Mouse (Mus musculus): Measurements from ENCODE around the gene Tubb1.
A peak's percentile ranks its signal among the peaks of the same experiment; 100 is the strongest.

Gene Tubb1

DNA sequence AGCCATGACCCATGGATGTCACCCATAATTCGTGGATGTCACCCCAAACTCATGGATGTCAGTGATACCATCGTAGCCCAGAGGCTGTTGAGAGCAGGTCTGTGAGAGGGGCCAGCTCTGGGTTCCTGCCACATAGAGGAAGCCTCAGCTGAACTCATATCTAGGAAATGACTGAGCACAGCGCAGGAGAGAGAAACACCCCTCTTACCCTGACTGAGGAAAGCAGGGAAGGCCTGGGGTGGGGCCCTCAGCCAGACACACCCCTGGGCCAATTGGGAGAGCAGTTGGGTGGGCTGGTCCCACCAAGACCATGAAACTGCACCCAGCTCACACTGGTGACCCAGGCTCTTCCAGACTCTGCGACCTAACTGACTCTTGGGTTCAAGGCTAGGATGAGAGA is at the start of gene Tubb1:
Gene Tubb1 (plus strand): TSS at position 343 of the 400 bp plus-strand sequence.
- TF ChIP-seq GATA4 (IDR thresholded peaks at IDR 0.05; ENCODE audit: insufficient replicate concordance, low read length), result no peak

DNA sequence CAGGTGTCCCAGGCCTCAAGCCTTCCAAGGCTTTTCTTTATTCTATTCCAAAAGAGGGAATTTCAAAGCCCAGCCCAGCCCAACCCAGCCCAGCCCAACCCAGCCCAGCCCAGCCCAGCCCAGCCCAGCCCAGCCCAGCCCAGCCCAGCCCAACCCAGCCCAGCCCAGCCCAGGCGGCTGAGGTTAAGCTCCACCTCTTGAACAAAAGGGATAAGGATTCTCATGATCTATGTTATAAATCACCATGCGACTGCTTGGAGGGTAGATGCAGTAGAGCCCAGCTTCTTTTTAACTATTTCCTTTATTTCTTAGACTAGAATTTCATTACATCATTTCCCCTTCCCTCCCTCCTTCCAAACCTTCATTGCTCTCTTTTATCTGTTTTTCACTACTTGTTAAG is 40.3 kb upstream of the Tubb1 start:
- TF ChIP-seq GATA4 (IDR thresholded peaks at IDR 0.05; ENCODE audit: insufficient replicate concordance, low read length), result no peak

DNA sequence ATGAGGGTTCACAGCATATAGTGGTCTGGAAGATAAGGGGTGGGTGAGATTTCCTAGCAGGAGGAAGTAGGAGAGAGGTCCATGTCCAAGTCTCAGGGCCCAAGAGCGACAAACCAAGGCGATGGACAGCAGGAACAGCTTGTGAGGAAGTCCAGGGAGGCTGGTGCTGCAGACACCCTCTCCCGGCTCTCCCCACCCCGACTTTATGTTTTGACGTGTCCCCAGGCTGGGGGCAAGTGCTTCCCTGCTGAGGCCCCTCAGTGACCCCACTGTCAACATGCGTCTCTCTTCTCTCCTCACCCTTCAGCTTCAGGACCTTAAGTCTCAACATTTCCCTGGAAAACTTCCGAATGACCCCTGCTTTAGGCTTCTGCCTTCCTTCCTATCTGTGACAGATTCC is 37.4 kb upstream of the Tubb1 start:
- no peak for TF ChIP-seq GATA4 (IDR thresholded peaks at IDR 0.05; ENCODE audit: insufficient replicate concordance, low read length)

DNA sequence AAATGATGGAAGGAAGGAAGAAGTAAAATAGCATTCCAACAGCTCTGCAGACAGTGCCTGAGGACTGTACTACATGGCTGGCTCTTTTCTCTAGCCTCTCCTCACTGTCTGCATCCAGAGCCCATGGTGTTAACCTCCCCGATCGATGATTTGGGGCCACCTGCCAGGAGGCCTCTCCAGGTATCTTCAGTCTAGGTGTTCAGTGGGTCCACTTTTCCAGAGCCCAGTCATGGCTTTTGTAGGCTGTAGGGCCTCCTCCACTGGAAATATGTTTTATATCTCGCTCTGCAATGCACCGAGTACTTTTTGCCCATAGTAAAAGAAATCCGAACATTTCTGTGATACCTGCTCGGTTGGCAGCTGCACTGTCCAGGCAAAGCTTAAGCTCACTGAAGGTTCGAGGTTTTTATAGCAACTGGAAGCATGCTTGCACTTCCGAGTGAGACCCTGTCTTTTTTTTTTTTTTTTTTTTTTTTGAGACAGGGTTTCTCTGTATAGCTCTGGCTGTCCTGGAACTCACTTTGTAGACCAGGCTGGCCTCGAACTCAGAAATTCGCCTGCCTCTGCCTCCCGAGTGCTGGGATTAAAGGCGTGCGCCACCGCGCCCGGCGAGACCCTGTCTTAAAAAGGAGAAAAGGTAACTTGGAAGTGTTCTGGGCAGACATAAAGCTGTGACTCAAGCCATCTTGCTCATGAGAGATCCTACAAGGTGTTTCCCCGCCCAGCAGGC is 35.3 kb upstream of the Tubb1 start:
- no peak for TF ChIP-seq GATA4 (IDR thresholded peaks at IDR 0.05; ENCODE audit: insufficient replicate concordance, low read length)

DNA sequence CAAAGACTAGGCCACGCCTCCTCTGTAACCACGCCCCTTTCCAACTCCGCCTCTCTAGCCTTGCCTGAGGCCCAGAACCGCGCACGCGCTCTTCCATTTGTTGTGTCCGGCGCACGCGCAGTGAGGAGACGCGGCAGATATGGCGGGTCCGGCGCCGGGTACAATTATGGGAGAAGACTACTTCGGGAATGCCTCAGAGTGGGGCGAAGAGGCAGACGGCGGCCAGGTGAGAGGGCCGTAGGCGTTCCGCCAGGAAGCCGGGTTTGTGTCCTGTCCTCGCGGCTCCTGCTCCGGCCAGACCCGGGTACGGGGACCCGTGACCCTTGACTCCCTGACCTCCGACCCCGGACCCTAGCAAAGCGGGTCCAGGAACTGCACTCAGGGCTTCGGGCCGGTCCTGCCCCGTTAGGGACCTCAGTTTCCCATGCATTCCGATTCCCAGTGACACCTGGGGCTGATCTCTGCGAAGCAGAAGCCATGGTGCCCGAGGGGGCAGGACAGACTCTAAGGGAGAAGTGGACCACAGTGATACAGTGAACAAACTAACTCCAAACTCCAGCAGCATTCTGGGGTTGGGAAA is 34.7 kb upstream of the Tubb1 start, which contains the start of gene Nelfcd:
Gene Nelfcd (plus strand): TSS at position 74 of the 580 bp plus-strand sequence.
- peak; percentile 40; the same call in 1 of the 2 replicates for TF ChIP-seq GATA4 (IDR thresholded peaks at IDR 0.05; ENCODE audit: insufficient replicate concordance, low read length)

DNA sequence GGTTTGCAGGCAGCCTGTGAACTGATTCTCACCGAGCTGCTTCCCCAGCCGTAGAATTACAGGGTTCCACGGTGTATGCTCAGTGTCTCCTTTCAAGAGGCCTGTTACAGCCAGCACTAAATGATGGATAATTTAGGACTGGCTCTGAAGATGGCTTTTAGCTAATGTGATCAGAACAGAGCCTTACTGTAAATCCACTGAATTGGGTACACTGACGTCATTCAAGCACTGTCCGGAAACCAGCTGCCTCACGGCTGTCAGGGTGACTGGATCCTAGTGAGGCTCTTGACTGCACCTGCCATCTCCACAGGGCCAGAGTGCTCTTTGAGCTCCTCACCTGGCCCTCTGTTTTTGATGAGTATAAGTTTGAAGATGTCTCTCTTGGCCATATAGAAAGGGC is 29.4 kb upstream of the Tubb1 start:
- TF ChIP-seq GATA4 (IDR thresholded peaks at IDR 0.05; ENCODE audit: insufficient replicate concordance, low read length), result no peak

DNA sequence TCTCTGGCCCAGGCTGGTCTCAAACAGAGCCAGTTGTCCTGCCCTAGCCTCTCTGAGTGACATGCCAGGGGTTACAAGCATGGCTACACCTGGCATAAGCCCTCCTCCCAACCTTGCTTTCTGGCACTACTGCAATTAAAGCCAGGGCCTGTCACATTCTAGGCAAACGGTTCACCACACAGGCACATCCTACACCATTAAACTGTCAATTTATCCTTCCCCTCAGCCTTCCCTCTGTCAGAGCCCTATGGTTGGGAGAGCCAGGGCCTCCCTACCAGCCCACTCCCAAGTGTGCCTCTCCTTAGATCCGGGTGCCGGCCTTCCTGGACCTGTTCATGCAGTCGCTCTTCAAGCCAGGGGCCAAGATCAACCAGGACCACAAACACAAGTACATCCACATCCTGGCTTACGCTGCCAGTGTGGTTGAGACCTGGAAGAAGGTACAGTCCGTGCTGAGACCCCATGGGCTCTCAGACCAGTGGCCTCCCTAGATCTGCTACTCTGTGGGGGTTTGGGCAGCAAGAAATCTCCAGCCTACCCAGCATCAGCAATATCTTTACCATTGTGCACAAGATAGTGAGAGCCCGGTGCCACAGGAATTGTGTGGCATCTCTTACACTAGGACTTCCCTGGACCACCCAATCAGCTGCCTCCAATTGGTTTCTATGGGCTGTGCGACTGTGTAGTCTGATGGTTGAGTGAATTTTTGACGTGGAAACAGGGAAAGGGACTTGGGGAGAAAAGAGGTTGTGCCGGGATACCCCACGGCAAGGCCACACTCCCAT is 26.0 kb upstream of the Tubb1 start:
- no peak for TF ChIP-seq GATA4 (IDR thresholded peaks at IDR 0.05; ENCODE audit: insufficient replicate concordance, low read length)

DNA sequence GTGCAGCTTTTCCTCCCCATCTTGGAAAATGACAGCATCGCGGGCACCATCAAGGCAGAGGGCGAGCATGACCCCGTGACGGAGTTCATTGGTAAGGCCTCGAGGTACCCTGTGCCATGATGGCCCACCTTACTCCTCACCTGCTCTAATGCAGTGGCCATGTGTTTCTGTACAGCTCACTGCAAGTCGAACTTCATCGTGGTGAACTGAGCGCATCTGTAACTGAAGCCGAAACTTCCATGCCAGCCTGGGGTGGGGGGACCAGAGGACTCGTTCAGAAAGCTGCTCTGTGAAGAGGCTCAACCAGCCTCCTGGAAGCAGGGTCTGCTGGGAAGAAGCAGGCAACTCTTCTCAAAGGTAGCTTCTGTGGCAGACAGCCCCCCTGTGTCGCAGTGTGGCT is 23.6 kb upstream of the Tubb1 start:
- no peak for TF ChIP-seq GATA4 (IDR thresholded peaks at IDR 0.05; ENCODE audit: insufficient replicate concordance, low read length)

DNA sequence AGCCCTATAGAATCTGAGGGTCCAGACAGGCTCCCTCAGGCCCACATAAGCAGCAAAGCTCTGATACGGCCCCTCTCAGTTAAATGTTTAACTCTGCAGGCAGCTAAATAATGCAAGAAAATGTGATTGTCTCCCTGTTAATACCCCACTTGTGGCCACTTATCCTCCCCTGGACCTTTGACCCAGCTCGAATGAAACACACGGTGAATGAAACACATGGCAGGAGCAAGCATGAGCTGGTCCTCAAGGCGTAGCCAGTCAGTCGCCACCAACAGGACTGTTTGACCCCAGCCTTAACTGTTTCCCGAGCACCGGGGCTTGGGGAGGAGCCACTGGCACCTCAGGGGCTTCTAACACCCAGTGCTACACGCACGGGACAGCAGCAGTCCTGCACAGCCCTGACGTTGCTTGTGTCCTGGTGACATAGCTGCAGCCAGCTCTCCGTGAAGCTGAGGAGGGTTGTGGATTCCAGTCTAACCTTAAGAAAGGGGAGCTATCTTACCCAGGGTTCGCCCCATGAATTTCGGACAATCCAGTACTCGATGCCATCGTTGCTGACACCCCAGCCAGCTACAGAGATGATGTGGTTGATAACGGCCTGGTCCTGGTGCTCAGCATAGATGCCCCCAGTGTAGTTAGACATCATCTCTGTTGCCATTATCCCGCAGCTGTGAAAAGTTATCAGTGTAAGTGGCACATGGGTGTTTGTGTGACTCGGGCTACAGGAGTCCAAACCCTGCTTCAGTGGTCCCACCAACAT is 22.2 kb upstream of the Tubb1 start:
- no peak for TF ChIP-seq GATA4 (IDR thresholded peaks at IDR 0.05; ENCODE audit: insufficient replicate concordance, low read length)

DNA sequence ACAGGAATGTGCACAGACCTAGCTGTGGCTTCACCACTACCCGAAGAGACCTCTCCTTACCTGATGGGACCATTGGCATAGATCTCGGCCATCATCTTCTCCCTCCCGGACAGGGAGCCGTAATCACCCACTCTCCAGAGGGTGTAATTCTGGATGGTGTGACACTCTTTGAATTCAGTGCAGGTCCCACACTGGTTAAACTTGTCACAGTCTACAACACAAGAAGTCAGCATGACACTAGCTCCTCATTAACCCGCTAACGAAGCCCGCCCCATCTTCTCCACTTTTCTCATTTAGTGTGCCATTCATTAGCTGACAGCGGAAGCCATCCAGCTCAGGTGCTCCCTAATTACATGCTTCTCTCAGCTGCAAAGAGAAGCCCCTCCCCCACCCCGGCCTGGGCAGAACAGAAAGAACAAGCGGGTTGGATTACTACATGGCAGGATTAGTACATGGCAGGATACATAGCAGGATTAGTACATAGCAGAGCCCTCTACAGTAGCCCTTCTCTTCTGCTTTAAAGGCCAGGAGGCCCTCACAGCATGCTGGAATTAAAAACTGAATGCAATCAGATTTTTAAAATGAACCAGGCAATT is 21.4 kb upstream of the Tubb1 start:
- no peak for TF ChIP-seq GATA4 (IDR thresholded peaks at IDR 0.05; ENCODE audit: insufficient replicate concordance, low read length)

DNA sequence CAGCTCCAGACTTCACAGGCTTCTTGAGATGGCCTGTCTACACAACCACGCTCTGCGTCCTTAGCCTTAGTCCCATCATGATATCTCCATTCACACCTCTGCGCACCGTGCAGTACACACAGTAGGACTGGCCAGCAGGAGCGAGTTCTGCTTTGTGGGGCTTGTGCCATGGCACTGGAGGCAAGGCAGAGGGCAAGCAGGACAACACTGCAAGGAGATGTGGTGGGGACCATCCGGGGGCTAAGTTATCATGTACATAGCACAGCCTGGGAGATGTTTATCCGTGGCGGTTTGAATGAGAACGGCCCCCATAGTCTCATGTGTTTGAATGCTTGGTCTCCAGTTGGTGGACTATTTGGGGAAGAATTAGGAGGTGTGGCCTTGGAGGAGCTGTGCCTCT is 15.6 kb upstream of the Tubb1 start:
- no peak for TF ChIP-seq GATA4 (IDR thresholded peaks at IDR 0.05; ENCODE audit: insufficient replicate concordance, low read length)

DNA sequence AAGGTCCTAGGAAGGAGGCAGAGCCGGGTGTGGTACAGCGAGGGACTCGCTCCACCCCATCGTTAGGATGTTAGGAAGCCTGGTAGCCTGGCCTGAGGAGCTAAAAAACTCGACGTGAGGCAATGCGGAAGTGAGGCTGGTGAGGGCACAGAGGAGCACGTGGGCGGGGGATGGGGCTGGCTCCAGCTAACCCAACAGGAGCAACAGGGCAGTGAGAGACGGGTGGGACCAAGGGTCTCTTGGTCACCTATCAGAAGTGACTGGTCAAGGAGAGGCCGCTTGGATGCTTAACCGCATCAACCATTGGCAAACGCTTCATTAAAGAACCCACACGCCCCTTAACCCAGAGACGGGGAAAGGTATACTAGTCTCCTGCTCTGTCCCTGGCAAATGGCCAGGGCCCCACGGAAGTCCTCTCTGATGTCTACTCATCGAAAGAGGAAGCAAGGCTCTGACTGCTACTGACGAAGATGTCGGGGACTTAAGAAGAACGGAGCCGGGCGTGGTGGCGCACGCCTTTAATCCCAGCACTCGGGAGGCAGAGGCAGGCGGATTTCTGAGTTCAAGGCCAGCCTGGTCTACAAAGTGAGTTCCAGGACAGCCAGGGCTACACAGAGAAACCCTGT is 14.3 kb upstream of the Tubb1 start:
- TF ChIP-seq GATA4 (IDR thresholded peaks at IDR 0.05; ENCODE audit: insufficient replicate concordance, low read length), result no peak

DNA sequence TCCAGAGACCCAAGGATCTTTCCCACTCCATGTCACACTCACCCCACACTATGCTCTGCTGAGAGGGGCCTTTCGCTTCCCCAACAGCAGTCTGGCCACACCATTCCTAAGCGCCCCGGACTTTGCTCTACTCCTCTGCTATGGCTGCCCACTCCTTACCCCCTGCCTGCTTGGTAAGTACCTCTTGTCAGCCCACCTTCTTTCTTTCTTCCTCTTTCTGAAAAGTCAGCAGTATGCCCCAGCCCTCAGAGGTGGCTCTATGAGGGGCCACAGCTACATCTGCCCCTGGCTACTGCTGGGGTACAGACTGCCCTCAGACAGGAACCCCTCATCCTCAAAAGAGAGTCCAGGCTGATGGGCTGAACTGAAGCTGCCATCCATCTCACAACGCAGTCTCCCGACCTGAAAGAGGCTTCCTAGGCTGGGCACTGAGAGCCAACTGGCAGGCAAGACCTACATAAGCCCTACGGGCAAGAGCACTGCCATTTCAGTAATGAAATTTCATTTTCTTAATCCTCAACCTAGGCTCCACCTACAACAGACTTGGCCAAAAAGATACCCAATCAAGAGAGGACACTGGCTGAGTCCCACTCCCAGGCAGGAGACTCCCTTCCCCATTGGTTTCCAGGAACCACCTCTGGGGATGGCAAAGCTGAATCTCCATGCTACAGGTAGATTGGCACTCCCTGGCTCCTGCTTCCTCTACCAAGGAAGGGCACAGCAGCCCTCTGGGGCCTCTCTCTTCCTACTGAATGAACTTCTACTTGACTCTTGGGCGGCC is 13.4 kb upstream of the Tubb1 start:
- no peak for TF ChIP-seq GATA4 (IDR thresholded peaks at IDR 0.05; ENCODE audit: insufficient replicate concordance, low read length)

DNA sequence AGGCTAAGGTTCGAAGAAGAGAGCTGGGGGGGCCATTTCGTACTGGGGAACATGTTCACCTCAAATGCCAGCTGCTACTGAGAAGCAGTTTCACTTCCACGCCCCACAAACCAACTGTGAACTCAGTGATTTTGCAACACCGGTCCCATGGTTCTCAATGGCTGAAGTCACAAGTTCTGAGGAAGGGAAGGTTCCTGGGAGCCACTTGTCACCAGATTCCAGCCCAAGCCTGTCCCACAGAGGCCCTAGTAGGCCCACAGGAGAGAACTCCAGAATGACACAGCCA is 12.9 kb upstream of the Tubb1 start:
- no peak for TF ChIP-seq GATA4 (IDR thresholded peaks at IDR 0.05; ENCODE audit: insufficient replicate concordance, low read length)
